Mouse (Mus musculus) hindbrain, embryonic 16.5 days (tissue): ENCODE measurements around the gene Phospho1. TPM values are rescaled to one million over a fixed set of nuclear protein-coding genes. Genes with fewer than 3 reads are reported as not detected.

ENCODE experiments used
- ATAC-seq: fragments of 200-750 bp; cut with Nextera tagmentation; 2 replicates; pipeline ENCODE4 v1.8.0; 2017; ENCODE audit warnings: moderate TSS enrichment, moderate library complexity
- H3K27ac ChIP-seq: fragments of 300-500 bp; sonication (generic); 2 replicates; pipeline ENCODE4 v1.5.1; 2014; ENCODE audit warnings: low read depth, mild to moderate bottlenecking, control low read depth, low read length, moderate library complexity
- H3K27me3 ChIP-seq: fragments of 300-500 bp; sonication (generic); replicated peaks from 2 replicates; pipeline ENCODE4 v1.6.1; 2014; ENCODE audit warnings: low read length; ENCODE audit not compliant: control insufficient read depth, insufficient read depth
- H3K36me3 ChIP-seq: fragments of 300-500 bp; sonication (generic); 2 replicates; pipeline ENCODE4 v1.6.1; 2014; ENCODE audit warnings: mild to moderate bottlenecking, low read length, moderate library complexity, mixed read lengths; ENCODE audit not compliant: control insufficient read depth, insufficient read depth
- H3K4me1 ChIP-seq: fragments of 300-500 bp; sonication (generic); 2 replicates; pipeline ENCODE4 v1.6.1; 2014; ENCODE audit warnings: low read depth, low read length; ENCODE audit not compliant: control insufficient read depth, insufficient read depth
- H3K4me2 ChIP-seq: fragments of 300-500 bp; sonication (generic); 2 replicates; pipeline ENCODE4 v1.6.1; 2014; ENCODE audit warnings: mild to moderate bottlenecking, low read length, control low read depth, moderate library complexity
- H3K4me3 ChIP-seq: fragments of 300-500 bp; sonication (generic); 2 replicates; pipeline ENCODE4 v1.5.1; 2014; ENCODE audit warnings: mild to moderate bottlenecking, low read length, control low read depth, moderate library complexity
- H3K9ac ChIP-seq: fragments of 300-500 bp; sonication (generic); 2 replicates; pipeline ENCODE4 v1.6.1; 2014; ENCODE audit warnings: low read depth, mild to moderate bottlenecking, control low read depth, low read length, moderate library complexity
- H3K9me3 ChIP-seq: fragments of 300-500 bp; sonication (generic); 2 replicates; pipeline ENCODE4 v1.6.1; 2014; ENCODE audit warnings: mild to moderate bottlenecking, low read length, moderate library complexity; ENCODE audit not compliant: control insufficient read depth
- WGBS: fragments of 180-500 bp; shearing (Covaris S2); extraction: QIAGEN DNeasy Blood & Tissue Kit; methylation state at CpG from one replicate; pipeline ENCODE4 v1.1.7; 2014; 5-methylcytosine and 5-hydroxymethylcytosine counted together
- polyA plus RNA-seq: library from polyadenylated mRNA; unstranded; fragments of >200 nt; fragmentation: Nextera tagmentation; extraction: Ambion mirVana; gene quantifications from 2 replicates; pipeline ENCODE4 v1.2.1, GENCODE M21; 2015

Phospho1 gene
- polyA plus RNA-seq, 1 experiment from 2014 or later: not detected

GRCm38 (mm10) chr11:95830411-95831275 is 6.3 kb downstream of the Phospho1 start:
- peak overlapping the region; percentile 39; the same call in 1 of the 2 replicates for H3K9ac ChIP-seq
- no peak overlapping the region for H3K27ac ChIP-seq
- H3K4me2 ChIP-seq: peak overlapping the region; percentile 46
- no peaks in the 10 kb centered on the region for H3K9me3 ChIP-seq
- H3K4me1 ChIP-seq: peaks cover 18% of the 10 kb centered on the region
- 1% methylated on average over 74 of the region's 80 CpGs for WGBS
- peak overlapping the region; percentile 31 for H3K4me3 ChIP-seq
- ATAC-seq: no peak
- H3K27me3 ChIP-seq: peaks cover 77% of the 10 kb centered on the region
- H3K36me3 ChIP-seq: no peaks in the 10 kb centered on the region

- no peaks in the 10 kb centered on the region for H3K9me3 ChIP-seq
- peak overlapping the region; percentile 31 for H3K4me3 ChIP-seq
- no peak overlapping the region for H3K9ac ChIP-seq
- WGBS: 6% methylated on average over 10 of the region's 10 CpGs
- H3K27me3 ChIP-seq: peaks cover 79% of the 10 kb centered on the region
- no peak for ATAC-seq
- no peaks in the 10 kb centered on the region for H3K36me3 ChIP-seq
- peaks cover 18% of the 10 kb centered on the region for H3K4me1 ChIP-seq
- peak overlapping the region; percentile 46 for H3K4me2 ChIP-seq
- no peak overlapping the region for H3K27ac ChIP-seq
These were observed 6.9 kb downstream of the Phospho1 start for GRCm38 (mm10) chr11:95831276-95831619.

GRCm38 (mm10) chr11:95831641-95832040 is 7.3 kb downstream of the Phospho1 start:
- H3K4me3 ChIP-seq: no peak overlapping the region
- H3K9me3 ChIP-seq: no peaks in the 10 kb centered on the region
- H3K27ac ChIP-seq: no peak overlapping the region
- no peaks in the 10 kb centered on the region for H3K36me3 ChIP-seq
- WGBS: 6% methylated on average over 15 of the region's 15 CpGs
- peaks cover 20% of the 10 kb centered on the region for H3K4me1 ChIP-seq
- H3K9ac ChIP-seq: no peak overlapping the region
- no peak overlapping the region for H3K4me2 ChIP-seq
- peaks cover 75% of the 10 kb centered on the region for H3K27me3 ChIP-seq
- ATAC-seq: no peak

GRCm38 (mm10) chr11:95832129-95833005 is 8.1 kb downstream of the Phospho1 start:
- Histone ChIP-seq H3K4me2 (no peak overlapping the region), H3K9ac (no peak overlapping the region), H3K9me3 (no peaks in the 10 kb centered on the region), H3K27ac (no peak overlapping the region), H3K4me1 (peaks cover 25% of the 10 kb centered on the region), H3K27me3 (peaks cover 71% of the 10 kb centered on the region), H3K4me3 (no peak overlapping the region), H3K36me3 (no peaks in the 10 kb centered on the region)
- 39% methylated on average over 18 of the region's 18 CpGs for WGBS
- ATAC-seq: no peak

- no peak overlapping the region for H3K9ac ChIP-seq
- H3K9me3 ChIP-seq: no peaks in the 10 kb centered on the region
- no peaks in the 10 kb centered on the region for H3K36me3 ChIP-seq
- ATAC-seq: no peak
- H3K4me2 ChIP-seq: no peak overlapping the region
- no peak overlapping the region for H3K27ac ChIP-seq
- WGBS: 29% methylated on average over 8 of the region's 8 CpGs
- H3K4me3 ChIP-seq: no peak overlapping the region
- peaks cover 26% of the 10 kb centered on the region for H3K4me1 ChIP-seq
- peaks cover 69% of the 10 kb centered on the region for H3K27me3 ChIP-seq
These were observed 8.8 kb downstream of the Phospho1 start for GRCm38 (mm10) chr11:95833006-95833570.

GRCm38 (mm10) chr11:95833631-95834142 is 9.4 kb downstream of the Phospho1 start:
- H3K4me2 ChIP-seq: peak overlapping the region; percentile 5; the same call in 1 of the 2 replicates
- peaks cover 26% of the 10 kb centered on the region for H3K4me1 ChIP-seq
- H3K36me3 ChIP-seq: no peaks in the 10 kb centered on the region
- ATAC-seq: no peak
- H3K27me3 ChIP-seq: peaks cover 63% of the 10 kb centered on the region
- no peak overlapping the region for H3K27ac ChIP-seq
- no peak overlapping the region for H3K4me3 ChIP-seq
- peak overlapping the region; percentile 20; the same call in 1 of the 2 replicates for H3K9ac ChIP-seq
- no peaks in the 10 kb centered on the region for H3K9me3 ChIP-seq
- WGBS: 10% methylated on average over 18 of the region's 18 CpGs

- Histone ChIP-seq H3K36me3 (no peaks in the 10 kb centered on the region), H3K9ac (peak overlapping the region; percentile 20; the same call in 1 of the 2 replicates), H3K9me3 (no peaks in the 10 kb centered on the region), H3K27ac (no peak overlapping the region), H3K4me2 (peak overlapping the region; percentile 5; the same call in 1 of the 2 replicates), H3K4me1 (peaks cover 26% of the 10 kb centered on the region), H3K4me3 (no peak overlapping the region), H3K27me3 (peaks cover 58% of the 10 kb centered on the region)
- 6% methylated on average over 21 of the region's 22 CpGs for WGBS
- ATAC-seq: no peak
These were observed 9.9 kb downstream of the Phospho1 start for GRCm38 (mm10) chr11:95834143-95834667.

GRCm38 (mm10) chr11:95834742-95835710 is 10.7 kb downstream of the Phospho1 start:
- Histone ChIP-seq H3K9ac (no peak overlapping the region), H3K4me3 (no peak overlapping the region), H3K27me3 (peaks cover 49% of the 10 kb centered on the region), H3K4me1 (peaks cover 26% of the 10 kb centered on the region), H3K27ac (no peak overlapping the region), H3K36me3 (no peaks in the 10 kb centered on the region), H3K9me3 (no peaks in the 10 kb centered on the region), H3K4me2 (no peak overlapping the region)
- ATAC-seq: no peak
- 23% methylated on average over 15 of the region's 15 CpGs for WGBS
